Mouse (Mus musculus) neural tube, embryonic 13.5 days (tissue): ENCODE results near the gene Gse1. TPM values are rescaled to one million over a fixed set of nuclear protein-coding genes. Genes with fewer than 3 reads are reported as not detected.

ENCODE experiments used
- ATAC-seq: fragments of 200-750 bp; cut with Nextera tagmentation; 2 replicates; pipeline ENCODE4 v1.8.0; 2017; ENCODE audit warnings: low read depth, mild to moderate bottlenecking, moderate TSS enrichment, moderate library complexity
- H3K27ac ChIP-seq: fragments of 300-500 bp; sonication (generic); replicated peaks from 2 replicates; pipeline ENCODE4 v1.5.1; 2015; ENCODE audit warnings: moderate library complexity, mild to moderate bottlenecking, inconsistent platforms
- H3K27me3 ChIP-seq: fragments of 300-500 bp; sonication (generic); 2 replicates; pipeline ENCODE4 v1.6.1; 2015; ENCODE audit warnings: mild to moderate bottlenecking, inconsistent platforms
- H3K36me3 ChIP-seq: fragments of 300-500 bp; sonication (generic); 2 replicates; pipeline ENCODE4 v1.6.1; 2015; ENCODE audit warnings: mild to moderate bottlenecking, inconsistent platforms
- H3K4me1 ChIP-seq: fragments of 300-500 bp; sonication (generic); replicated peaks from 2 replicates; pipeline ENCODE4 v1.6.1; 2015; ENCODE audit warnings: inconsistent platforms
- H3K4me2 ChIP-seq: fragments of 300-500 bp; sonication (generic); 2 replicates; pipeline ENCODE4 v1.6.1; 2015; ENCODE audit warnings: inconsistent platforms, mild to moderate bottlenecking, moderate library complexity
- H3K4me3 ChIP-seq: fragments of 300-500 bp; sonication (generic); 2 replicates; pipeline ENCODE4 v1.5.1; 2015; ENCODE audit warnings: mild to moderate bottlenecking, inconsistent platforms
- H3K9ac ChIP-seq: fragments of 300-500 bp; sonication (generic); 2 replicates; pipeline ENCODE4 v1.6.1; 2015; ENCODE audit warnings: moderate library complexity, mild to moderate bottlenecking, inconsistent platforms
- H3K9me3 ChIP-seq: fragments of 300-500 bp; sonication (generic); 2 replicates; pipeline ENCODE4 v1.6.1; 2016; ENCODE audit warnings: inconsistent platforms
- WGBS: fragments of 180-500 bp; shearing (Covaris S2); methylation state at CpG from one replicate; pipeline ENCODE4 v1.1.7; 2015; 5-methylcytosine and 5-hydroxymethylcytosine counted together
- polyA plus RNA-seq: library from polyadenylated mRNA; unstranded; fragments of >200 nt; fragmentation: Nextera tagmentation; extraction: Ambion mirVana; gene quantifications from 2 replicates; pipeline ENCODE4 v1.2.1, GENCODE M21; 2015

The Gse1 gene
- polyA plus RNA-seq, 1 experiment from 2014 or later = 17.1 TPM

- Histone ChIP-seq H3K9ac (no peak overlapping the region), H3K9me3 (no peaks in the 10 kb centered on the region), H3K4me2 (no peak overlapping the region), H3K4me3 (no peak overlapping the region), H3K27ac (no peak overlapping the region), H3K4me1 (peaks cover 23% of the 10 kb centered on the region), H3K27me3 (no peaks in the 10 kb centered on the region), H3K36me3 (no peaks in the 10 kb centered on the region)
- 90% methylated on average over 4 of the region's 4 CpGs for WGBS
- ATAC-seq = no peak
Measured at GRCm38 (mm10) chr8:120248451-120248850, 20.2 kb downstream of the Gse1 start.

GRCm38 (mm10) chr8:120249800-120250336 lies 21.6 kb downstream of the Gse1 start:
- peaks cover 35% of the 10 kb centered on the region for H3K4me1 ChIP-seq
- WGBS = 79% methylated on average over 9 of the region's 9 CpGs
- no peaks in the 10 kb centered on the region for H3K9me3 ChIP-seq
- H3K27me3 ChIP-seq = no peaks in the 10 kb centered on the region
- H3K4me3 ChIP-seq = no peak overlapping the region
- no peak for ATAC-seq
- no peaks in the 10 kb centered on the region for H3K36me3 ChIP-seq
- H3K4me2 ChIP-seq = no peak overlapping the region
- H3K9ac ChIP-seq = no peak overlapping the region
- H3K27ac ChIP-seq = no peak overlapping the region

- H3K9me3 ChIP-seq = no peaks in the 10 kb centered on the region
- peak overlapping the region; percentile 82 for H3K27ac ChIP-seq
- peak; percentile 51; the same call in 1 of the 2 replicates for ATAC-seq
- H3K4me3 ChIP-seq = no peak overlapping the region
- WGBS = 68% methylated on average over 16 of the region's 16 CpGs
- no peak overlapping the region for H3K4me2 ChIP-seq
- H3K36me3 ChIP-seq = no peaks in the 10 kb centered on the region
- no peaks in the 10 kb centered on the region for H3K27me3 ChIP-seq
- peaks cover 38% of the 10 kb centered on the region for H3K4me1 ChIP-seq
- H3K9ac ChIP-seq = peak overlapping the region; percentile 54
Measured at GRCm38 (mm10) chr8:120250750-120251410, 22.6 kb downstream of the Gse1 start.

GRCm38 (mm10) chr8:120251411-120252035 lies 23.3 kb downstream of the Gse1 start:
- no peak overlapping the region for H3K4me2 ChIP-seq
- no peaks in the 10 kb centered on the region for H3K27me3 ChIP-seq
- H3K36me3 ChIP-seq = no peaks in the 10 kb centered on the region
- H3K9me3 ChIP-seq = no peaks in the 10 kb centered on the region
- no peak overlapping the region for H3K4me3 ChIP-seq
- H3K4me1 ChIP-seq = peaks cover 44% of the 10 kb centered on the region
- H3K27ac ChIP-seq = peak overlapping the region; percentile 82
- peak; percentile 37; the same call in 1 of the 2 replicates for ATAC-seq
- whole genome bisulfite sequencing = 61% methylated on average over 9 of the region's 9 CpGs
- peak overlapping the region; percentile 54 for H3K9ac ChIP-seq

GRCm38 (mm10) chr8:120253626-120254025 lies 25.4 kb downstream of the Gse1 start:
- 76% methylated on average over 8 of the region's 8 CpGs for WGBS
- H3K4me3 ChIP-seq = no peak overlapping the region
- no peak overlapping the region for H3K9ac ChIP-seq
- H3K9me3 ChIP-seq = no peaks in the 10 kb centered on the region
- no peaks in the 10 kb centered on the region for H3K36me3 ChIP-seq
- no peak overlapping the region for H3K27ac ChIP-seq
- H3K27me3 ChIP-seq = no peaks in the 10 kb centered on the region
- H3K4me1 ChIP-seq = peaks cover 56% of the 10 kb centered on the region
- H3K4me2 ChIP-seq = no peak overlapping the region
- no peak for ATAC-seq

- no peak overlapping the region for H3K4me2 ChIP-seq
- WGBS = 89% methylated on average over 6 of the region's 6 CpGs
- no peak overlapping the region for H3K9ac ChIP-seq
- H3K36me3 ChIP-seq = no peaks in the 10 kb centered on the region
- H3K4me1 ChIP-seq = peaks cover 53% of the 10 kb centered on the region
- ATAC-seq = no peak
- no peak overlapping the region for H3K4me3 ChIP-seq
- no peak overlapping the region for H3K27ac ChIP-seq
- no peaks in the 10 kb centered on the region for H3K9me3 ChIP-seq
- H3K27me3 ChIP-seq = no peaks in the 10 kb centered on the region
Measured at GRCm38 (mm10) chr8:120255406-120255987, 27.2 kb downstream of the Gse1 start.

GRCm38 (mm10) chr8:120256958-120257357 lies 28.7 kb downstream of the Gse1 start:
- no peak overlapping the region for H3K4me3 ChIP-seq
- H3K4me2 ChIP-seq = no peak overlapping the region
- H3K9ac ChIP-seq = 0 out of 2 replicates have a peak overlapping the region, but pooled peaks have one; percentile 2
- WGBS = 28% methylated on average over 6 of the region's 6 CpGs
- H3K4me1 ChIP-seq = peaks cover 53% of the 10 kb centered on the region
- H3K27ac ChIP-seq = peak overlapping the region; percentile 42; the same call in 1 of the 2 replicates
- H3K27me3 ChIP-seq = no peaks in the 10 kb centered on the region
- H3K9me3 ChIP-seq = no peaks in the 10 kb centered on the region
- ATAC-seq = peak; percentile 41; the same call in 1 of the 2 replicates
- H3K36me3 ChIP-seq = no peaks in the 10 kb centered on the region

- Histone ChIP-seq H3K27me3 (no peaks in the 10 kb centered on the region), H3K27ac (no peak overlapping the region), H3K36me3 (no peaks in the 10 kb centered on the region), H3K4me2 (no peak overlapping the region), H3K9me3 (no peaks in the 10 kb centered on the region), H3K4me3 (no peak overlapping the region), H3K9ac (no peak overlapping the region), H3K4me1 (peaks cover 58% of the 10 kb centered on the region)
- WGBS = 88% methylated on average over 13 of the region's 13 CpGs
- ATAC-seq = no peak
Measured at GRCm38 (mm10) chr8:120259206-120259605, 30.9 kb downstream of the Gse1 start.

- WGBS = 77% methylated on average over 5 of the region's 5 CpGs
- no peaks in the 10 kb centered on the region for H3K9me3 ChIP-seq
Measured at GRCm38 (mm10) chr8:120260677-120261076, 32.4 kb downstream of the Gse1 start.

GRCm38 (mm10) chr8:120261338-120262120 lies 33.3 kb downstream of the Gse1 start:
- H3K27me3 ChIP-seq = no peaks in the 10 kb centered on the region
- no peak overlapping the region for H3K4me3 ChIP-seq
- H3K36me3 ChIP-seq = no peaks in the 10 kb centered on the region
- peak overlapping the region; percentile 30 for H3K4me2 ChIP-seq
- peak overlapping the region; percentile 18; the same call in 1 of the 2 replicates for H3K27ac ChIP-seq
- WGBS = 20% methylated on average over 21 of the region's 21 CpGs
- peaks cover 65% of the 10 kb centered on the region for H3K4me1 ChIP-seq
- no peaks in the 10 kb centered on the region for H3K9me3 ChIP-seq
- ATAC-seq = no peak
- peak overlapping the region; percentile 38; the same call in 1 of the 2 replicates for H3K9ac ChIP-seq

More at GRCm38 (mm10) chr8:120260677-120261076, 32.4 kb downstream of the Gse1 start:
- H3K27ac ChIP-seq = 0 out of 2 replicates have a peak overlapping the region, but pooled peaks have one; percentile 18
- no peaks in the 10 kb centered on the region for H3K27me3 ChIP-seq
- H3K4me2 ChIP-seq = no peak overlapping the region
- H3K36me3 ChIP-seq = no peaks in the 10 kb centered on the region
- no peak for ATAC-seq
- H3K9ac ChIP-seq = no peak overlapping the region
- peaks cover 65% of the 10 kb centered on the region for H3K4me1 ChIP-seq
- no peak overlapping the region for H3K4me3 ChIP-seq

- H3K9ac ChIP-seq = no peak overlapping the region
- H3K36me3 ChIP-seq = no peaks in the 10 kb centered on the region
- no peak overlapping the region for H3K27ac ChIP-seq
- H3K9me3 ChIP-seq = no peaks in the 10 kb centered on the region
- WGBS = 90% methylated on average over 5 of the region's 5 CpGs
- no peak for ATAC-seq
- H3K4me2 ChIP-seq = no peak overlapping the region
- no peaks in the 10 kb centered on the region for H3K27me3 ChIP-seq
- H3K4me3 ChIP-seq = no peak overlapping the region
- peaks cover 76% of the 10 kb centered on the region for H3K4me1 ChIP-seq
Measured at GRCm38 (mm10) chr8:120263879-120264278, 35.6 kb downstream of the Gse1 start.
